Mouse (Mus musculus): ENCODE data around the gene Sec23ip.
A peak's percentile ranks its signal among the peaks of the same experiment; 100 is the strongest.

Gene Sec23ip

GRCm38 (mm10) chr7:128779305-128779704, 34.6 kb downstream of the Sec23ip start:
- peak; percentile 47 for DNase-seq (ENCODE audit: low read depth, low spot score)

DNA sequence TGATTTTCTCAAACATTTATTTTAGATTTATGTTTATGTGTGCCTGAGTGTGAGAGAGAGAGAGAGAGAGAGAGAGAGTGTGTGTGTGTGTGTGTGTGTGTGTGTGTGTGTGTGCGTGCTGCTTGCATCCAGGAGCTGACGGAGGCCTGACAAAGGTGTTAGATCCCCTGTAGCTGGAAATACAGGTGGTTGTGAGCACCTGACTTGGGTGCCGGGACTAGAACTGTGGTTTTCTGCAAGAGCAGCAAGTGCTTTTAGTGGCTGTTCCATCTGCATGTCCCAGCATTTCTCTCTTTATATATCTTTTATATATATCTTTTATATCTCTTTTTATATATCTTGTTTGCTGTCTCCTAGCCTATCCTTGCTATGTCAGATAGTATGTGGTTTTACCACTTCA, 37.1 kb downstream of the Sec23ip start:
- no peak for DNase-seq (ENCODE audit: low read depth, low spot score)

- no peak for DNase-seq (ENCODE audit: low read depth, low spot score)
Observed at GRCm38 (mm10) chr7:128790045-128790444, 45.3 kb downstream of the Sec23ip start.

- no peak for DNase-seq (ENCODE audit: low read depth, low spot score)
Observed at GRCm38 (mm10) chr7:128793464-128793863, 48.7 kb downstream of the Sec23ip start.

DNA sequence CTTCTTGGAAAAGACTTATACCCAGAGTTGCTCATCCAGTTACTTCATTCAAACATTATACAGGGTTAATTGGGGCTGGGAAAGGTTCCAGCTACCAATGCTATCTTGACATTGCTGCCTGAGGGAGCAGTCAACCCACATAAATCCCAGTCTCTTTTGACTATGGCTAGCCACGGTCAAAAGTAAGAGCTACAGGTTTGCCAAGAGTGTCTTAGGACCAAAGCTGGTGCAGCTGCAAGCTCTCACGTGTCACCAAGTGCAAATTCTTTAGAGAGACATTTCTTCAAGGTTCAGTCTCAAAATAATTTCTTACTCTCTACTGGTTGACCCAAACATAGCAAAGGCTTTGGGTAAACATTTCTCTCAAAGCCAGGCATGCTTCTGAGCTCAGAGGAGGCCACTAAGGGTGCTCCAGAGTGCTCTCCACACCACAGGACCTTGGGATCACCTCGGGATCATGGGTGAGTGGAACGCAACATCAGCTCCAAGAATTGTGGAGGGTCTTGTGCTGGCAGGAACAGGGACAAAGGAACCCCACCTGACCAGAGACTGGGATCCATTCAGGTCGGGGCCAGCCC, 80.3 kb downstream of the Sec23ip start:
- DNase-seq (ENCODE audit: low read depth, low spot score), result no peak

DNA sequence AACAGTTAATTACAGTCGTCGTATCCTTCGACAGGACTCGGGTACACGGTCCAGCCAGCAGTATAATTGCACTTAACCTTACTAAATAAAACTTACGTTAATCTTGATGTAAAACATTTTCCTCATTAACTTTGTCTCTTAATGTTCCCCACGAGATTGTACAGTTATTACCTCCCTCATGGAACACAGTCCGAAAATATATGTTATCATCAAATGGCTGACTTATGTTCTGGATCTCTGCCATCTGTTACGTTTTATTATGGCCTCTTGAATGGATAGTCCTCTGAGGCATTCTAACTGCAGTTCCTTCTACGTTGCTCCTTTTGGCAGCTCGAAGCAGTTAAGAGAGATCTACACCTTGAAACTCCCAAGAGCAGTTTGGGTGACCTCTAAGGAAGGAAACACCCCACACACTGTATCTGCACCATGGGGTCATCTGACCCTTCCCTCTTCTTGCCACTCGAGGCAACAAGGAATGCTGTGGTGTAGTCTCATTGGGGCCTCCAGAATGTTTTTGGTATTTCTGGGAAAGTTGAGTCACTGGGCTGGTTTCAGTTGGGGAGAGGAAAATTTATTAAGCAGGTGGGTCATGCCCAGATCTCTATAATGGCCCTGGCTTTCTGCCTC, 87.8 kb downstream of the Sec23ip start:
- no peak for DNase-seq (ENCODE audit: low read depth, low spot score)

GRCm38 (mm10) chr7:128833196-128833595, 88.5 kb downstream of the Sec23ip start:
- no peak for DNase-seq (ENCODE audit: low read depth, low spot score)
